Mouse (Mus musculus) mouse embryonic stem cell (cell line): ENCODE data around the gene Traf3ip2.

Experiments used
- in situ Hi-C, 2 experiments: fragments of 300-500 bp; cut with MboI; formaldehyde crosslinking; loops; 1 replicate in 1 of 2; 3 replicates in 1 of 2; pipeline ENCODE4 v1.14.3; 2019 to 2020; ENCODE audit warnings: low sequenced_read_pairs in 2 of 2, low pct_unique_long_range_greater_than_20kb in 1 of 2, mixed read lengths in 1 of 2; ENCODE audit not compliant: unreplicated experiment in 1 of 2

The Traf3ip2 gene

GRCm38 (mm10) chr10:39658901-39659410 lies 46.2 kb downstream of the Traf3ip2 start:
- in situ Hi-C loops: no loop called here

GRCm38 (mm10) chr10:39659411-39660268 lies 46.9 kb downstream of the Traf3ip2 start:
- in situ Hi-C loops: no loop called here

GRCm38 (mm10) chr10:39660269-39660655 lies 47.5 kb downstream of the Traf3ip2 start:
- in situ Hi-C loops: no loop called here

GRCm38 (mm10) chr10:39660698-39661097 lies 48.0 kb downstream of the Traf3ip2 start:
- in situ Hi-C loops: no loop called here

- in situ Hi-C loops: no loop called here
These were observed 52.4 kb downstream of the Traf3ip2 start for GRCm38 (mm10) chr10:39665071-39665502.

- in situ Hi-C loops: no loop called here
These were observed 53.3 kb downstream of the Traf3ip2 start for GRCm38 (mm10) chr10:39666027-39666426.

GRCm38 (mm10) chr10:39671451-39671850 lies 58.7 kb downstream of the Traf3ip2 start:
- in situ Hi-C loops: no loop called here

GRCm38 (mm10) chr10:39672547-39673051 lies 59.9 kb downstream of the Traf3ip2 start:
- in situ Hi-C loops: no loop called here

- in situ Hi-C loops: no loop called here
These were observed 61.4 kb downstream of the Traf3ip2 start for GRCm38 (mm10) chr10:39674106-39674505.

- in situ Hi-C loops: no loop called here
These were observed 62.0 kb downstream of the Traf3ip2 start for GRCm38 (mm10) chr10:39674766-39675165.

- in situ Hi-C loops: no loop called here
These were observed 65.6 kb downstream of the Traf3ip2 start for GRCm38 (mm10) chr10:39678199-39678791.

- in situ Hi-C loops: no loop called here
These were observed 68.3 kb downstream of the Traf3ip2 start for GRCm38 (mm10) chr10:39681014-39681413.

- in situ Hi-C loops: no loop called here
These were observed 69.8 kb downstream of the Traf3ip2 start for GRCm38 (mm10) chr10:39682556-39682955.

- in situ Hi-C loops: no loop called here
These were observed 70.7 kb downstream of the Traf3ip2 start for GRCm38 (mm10) chr10:39683481-39683880.

GRCm38 (mm10) chr10:39686811-39687210 lies 74.1 kb downstream of the Traf3ip2 start:
- in situ Hi-C loops: no loop called here

GRCm38 (mm10) chr10:39687851-39688250 lies 75.1 kb downstream of the Traf3ip2 start:
- in situ Hi-C loops: no loop called here

GRCm38 (mm10) chr10:39691351-39692064 lies 78.8 kb downstream of the Traf3ip2 start:
- in situ Hi-C loops: no loop called here

GRCm38 (mm10) chr10:39692152-39692551 lies 79.4 kb downstream of the Traf3ip2 start:
- in situ Hi-C loops: no loop called here
